Mouse (Mus musculus) cerebellum, adult 8-10 months (tissue): Measurements from ENCODE around the gene Kat8.
"Not testable (repeated sequence)": the region's sequence is repeated elsewhere in the genome, so short reads cannot be mapped to it uniquely, and the experiment has no call there.

Experiments
- DNase-seq: peaks from one replicate; pipeline ENCODE4 v3.0.0; 2022

Gene Kat8

DNA sequence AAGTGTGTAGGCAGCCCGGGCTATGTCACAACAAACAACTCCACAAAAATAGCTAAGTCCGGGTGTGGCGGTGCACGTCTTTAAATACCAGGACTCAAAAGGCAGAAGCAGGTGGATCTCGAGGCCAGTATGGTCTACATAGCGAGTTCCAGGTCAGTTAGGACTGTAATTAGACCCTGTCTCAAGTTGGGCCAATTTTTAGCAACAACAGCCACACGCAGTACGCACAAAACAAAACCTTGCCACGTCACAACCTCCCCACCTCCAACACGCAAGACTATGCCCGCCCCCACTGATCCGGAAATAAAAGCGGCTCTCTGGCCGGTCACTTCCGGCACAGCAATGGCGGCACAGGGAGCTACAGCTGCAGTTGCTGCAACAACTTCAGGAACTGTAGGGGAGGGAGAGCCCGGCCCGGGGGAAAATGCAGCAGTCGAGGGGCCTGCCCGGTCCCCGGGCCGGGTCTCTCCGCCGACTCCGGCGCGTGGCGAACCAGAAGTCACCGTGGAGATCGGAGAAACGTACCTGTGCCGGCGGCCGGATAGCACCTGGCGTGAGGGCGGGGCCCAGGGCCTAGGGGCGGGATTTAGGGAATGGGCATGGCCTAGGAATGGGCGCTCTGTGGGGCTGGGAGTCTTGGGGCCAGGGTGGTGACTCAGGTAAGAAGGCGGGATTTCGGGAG lies at the start of gene Kat8:
Kat8 (plus strand) TSS at position 327 of the 682 bp plus-strand sequence.
- peak; percentile 84 for DNase-seq

DNA sequence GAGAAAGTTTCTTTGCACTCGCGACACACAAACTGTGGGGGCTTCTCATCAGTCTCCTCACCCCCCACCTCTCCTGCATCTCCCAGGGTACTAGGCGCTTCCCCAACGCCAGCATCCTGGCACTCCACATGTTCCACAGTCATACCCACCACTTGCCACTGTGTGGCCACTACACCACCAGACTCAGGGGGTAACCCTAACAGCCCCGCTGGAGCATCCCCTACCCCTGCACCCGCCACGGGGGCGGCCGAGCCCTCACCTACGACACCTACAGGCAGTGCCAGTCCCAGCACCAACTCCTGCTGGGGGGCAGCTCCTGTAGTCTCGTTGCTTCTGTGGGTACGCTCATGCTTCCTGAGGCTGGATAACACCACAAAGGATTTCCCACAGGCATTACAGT lies 45.9 kb upstream of the Kat8 start:
- no peak for DNase-seq

DNA sequence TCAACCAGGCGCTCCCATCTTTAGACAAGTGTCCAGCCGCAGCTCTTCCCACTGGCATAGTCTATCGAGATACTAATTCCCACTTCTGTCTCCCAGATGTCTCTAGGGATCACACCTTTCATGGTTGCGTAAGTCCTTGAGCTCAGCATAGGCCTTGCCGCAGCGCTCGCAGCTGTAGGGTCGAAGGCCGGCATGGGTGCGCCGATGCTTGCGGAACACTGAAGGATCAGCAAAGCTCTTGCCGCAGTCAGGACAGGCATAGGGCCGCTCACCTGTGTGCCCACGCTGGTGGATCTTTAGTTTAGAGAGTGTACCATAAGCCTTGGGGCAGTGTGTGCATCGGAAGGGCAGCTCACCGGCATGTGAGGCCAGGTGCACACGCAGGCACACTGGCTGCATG lies 44.7 kb upstream of the Kat8 start:
- no peak for DNase-seq

DNA sequence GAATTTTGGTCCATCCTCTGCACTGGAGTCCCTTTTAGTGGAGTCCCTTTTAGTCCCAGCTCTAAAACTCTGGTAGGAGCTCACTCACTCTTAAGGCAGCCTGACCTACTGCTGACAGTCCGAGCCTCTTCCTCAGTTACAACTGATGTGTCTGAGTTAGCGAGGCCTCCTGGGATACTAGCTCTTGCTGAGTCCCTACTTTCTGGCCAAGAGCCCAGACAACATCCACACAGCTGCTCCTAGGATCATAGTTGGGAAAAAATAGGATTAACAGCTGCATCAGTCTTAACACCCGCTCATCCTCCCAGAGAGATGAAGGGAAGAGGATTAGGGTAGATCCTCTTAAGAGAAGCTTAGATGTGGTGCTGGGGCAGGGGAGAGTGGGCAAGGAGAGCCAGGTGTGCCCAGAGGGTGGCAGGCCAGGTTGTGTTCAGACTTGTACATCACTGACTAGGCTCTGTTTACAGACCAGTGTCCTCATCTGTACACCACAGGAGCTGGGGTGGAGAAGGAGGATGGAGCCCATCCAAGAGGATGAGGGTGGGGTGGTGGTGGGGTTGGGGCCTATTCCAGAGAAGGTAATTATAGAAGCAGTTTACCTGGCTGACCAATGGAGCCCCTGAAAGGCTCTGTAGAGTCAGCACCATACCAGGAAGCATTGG lies 43.0 kb upstream of the Kat8 start:
- DNase-seq = no peak

DNA sequence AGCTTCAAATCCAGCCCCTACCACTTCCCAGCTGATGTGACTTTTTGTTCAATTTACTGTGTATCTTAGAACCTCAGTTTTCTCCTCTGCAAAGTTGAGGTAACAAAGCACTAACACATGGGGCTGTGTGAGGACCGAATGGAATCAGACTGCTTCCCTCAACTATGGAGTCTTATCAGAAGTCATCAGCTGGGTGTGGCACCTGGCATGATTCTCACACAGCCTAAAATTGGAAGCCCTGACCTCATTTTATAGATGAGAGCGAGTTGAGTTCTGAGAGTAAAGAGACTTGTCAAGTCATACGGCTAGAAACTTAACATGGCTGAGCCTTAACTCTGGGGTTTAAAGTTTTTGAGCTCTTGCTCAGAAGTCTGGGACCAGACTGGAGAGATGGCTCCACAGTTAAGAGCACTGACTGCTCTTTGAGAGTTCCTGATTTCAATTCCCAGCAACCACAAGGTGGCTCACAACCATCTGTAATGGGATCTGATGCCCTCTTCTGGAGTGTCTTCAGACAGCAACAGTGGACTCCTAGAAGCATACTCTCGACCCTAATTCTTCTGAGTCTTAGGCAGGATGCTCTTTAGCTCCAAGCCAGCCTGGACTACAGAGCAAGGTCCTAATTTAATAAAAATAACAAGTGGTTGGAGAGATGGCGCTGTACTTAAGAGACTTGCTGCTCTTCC lies 42.0 kb upstream of the Kat8 start:
- no peak for DNase-seq

DNA sequence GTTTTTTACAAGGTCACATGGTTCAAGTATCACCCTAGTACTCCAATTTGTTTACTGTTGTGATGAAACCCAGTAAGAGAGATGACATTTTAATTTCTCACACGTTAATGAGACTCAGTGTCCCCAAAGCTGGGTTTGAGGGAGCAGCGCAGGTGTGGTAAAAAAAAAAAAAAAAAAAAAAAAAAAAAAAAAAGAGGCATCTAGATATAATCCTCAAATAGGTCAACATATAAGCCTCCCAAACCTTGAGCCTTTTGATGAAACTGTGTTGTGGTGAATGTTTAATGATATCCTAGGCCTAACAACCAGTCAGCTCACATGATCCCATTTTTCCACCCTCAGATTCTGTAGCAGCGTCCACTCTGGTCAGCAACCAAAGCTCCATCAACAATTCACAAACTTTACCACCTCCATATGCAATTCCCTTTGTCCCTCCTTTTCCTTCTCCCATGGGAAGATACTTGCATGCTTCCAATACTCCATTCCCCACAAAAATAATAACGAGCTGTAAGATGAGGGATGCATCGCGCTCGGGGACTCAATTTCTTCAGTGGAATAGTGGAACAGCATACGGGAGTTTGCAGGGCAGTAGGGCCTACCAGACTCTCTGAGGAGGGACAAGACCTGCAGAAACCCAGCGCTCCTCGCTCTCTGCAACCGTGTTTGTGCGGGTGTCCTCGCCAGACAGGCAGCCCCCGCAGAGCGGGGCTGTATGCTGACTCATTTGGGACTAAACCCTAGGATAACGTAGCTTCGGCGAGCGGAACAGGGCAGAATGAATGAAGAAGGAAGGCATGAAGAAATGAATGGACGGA lies 37.3 kb upstream of the Kat8 start:
- DNase-seq = no peak

DNA sequence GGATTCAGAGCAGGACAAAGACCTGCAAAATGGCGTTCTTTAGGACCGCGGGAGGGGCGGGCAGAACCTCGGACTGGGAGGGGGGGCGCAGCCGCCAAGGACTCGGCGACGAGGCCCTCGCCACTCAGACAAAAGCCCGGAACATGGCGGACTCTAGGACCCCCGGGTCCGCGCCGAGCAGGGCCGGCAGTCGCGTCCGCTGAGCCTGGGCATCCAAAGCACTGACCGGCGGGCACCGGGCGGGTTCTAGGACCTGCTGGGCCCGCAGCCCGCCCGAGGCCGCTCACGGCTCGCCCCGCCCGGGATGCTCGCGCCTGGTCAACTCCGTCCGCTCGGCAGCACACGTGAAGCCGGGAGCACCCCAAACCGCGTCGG lies 36.7 kb upstream of the Kat8 start:
- peak; percentile 94 for DNase-seq

DNA sequence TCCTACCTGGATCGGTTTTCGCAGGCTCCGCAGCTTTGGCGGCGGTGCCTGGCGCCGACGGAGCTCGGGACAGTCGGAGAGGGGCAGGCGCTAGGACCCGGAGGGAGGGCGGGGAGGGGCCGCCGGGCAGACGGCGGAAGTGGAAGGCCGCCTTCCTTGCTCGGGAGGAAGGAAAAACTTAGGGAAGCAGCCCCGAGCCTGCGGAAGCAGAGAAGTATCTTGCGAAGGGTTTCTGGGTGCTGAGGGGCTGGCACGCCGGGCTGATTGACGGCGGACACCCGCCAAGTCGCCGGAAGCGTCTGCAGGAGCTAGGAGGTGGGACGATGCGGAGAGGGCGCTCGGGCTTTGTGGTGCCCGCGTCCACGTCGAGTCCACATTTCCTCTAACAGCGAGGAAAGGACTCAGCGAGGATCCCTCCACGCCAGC lies 36.3 kb upstream of the Kat8 start, which contains the start of gene Zfp646:
Zfp646 (plus strand) TSS at position 181 of the 426 bp plus-strand sequence.
- no peak for DNase-seq

DNA sequence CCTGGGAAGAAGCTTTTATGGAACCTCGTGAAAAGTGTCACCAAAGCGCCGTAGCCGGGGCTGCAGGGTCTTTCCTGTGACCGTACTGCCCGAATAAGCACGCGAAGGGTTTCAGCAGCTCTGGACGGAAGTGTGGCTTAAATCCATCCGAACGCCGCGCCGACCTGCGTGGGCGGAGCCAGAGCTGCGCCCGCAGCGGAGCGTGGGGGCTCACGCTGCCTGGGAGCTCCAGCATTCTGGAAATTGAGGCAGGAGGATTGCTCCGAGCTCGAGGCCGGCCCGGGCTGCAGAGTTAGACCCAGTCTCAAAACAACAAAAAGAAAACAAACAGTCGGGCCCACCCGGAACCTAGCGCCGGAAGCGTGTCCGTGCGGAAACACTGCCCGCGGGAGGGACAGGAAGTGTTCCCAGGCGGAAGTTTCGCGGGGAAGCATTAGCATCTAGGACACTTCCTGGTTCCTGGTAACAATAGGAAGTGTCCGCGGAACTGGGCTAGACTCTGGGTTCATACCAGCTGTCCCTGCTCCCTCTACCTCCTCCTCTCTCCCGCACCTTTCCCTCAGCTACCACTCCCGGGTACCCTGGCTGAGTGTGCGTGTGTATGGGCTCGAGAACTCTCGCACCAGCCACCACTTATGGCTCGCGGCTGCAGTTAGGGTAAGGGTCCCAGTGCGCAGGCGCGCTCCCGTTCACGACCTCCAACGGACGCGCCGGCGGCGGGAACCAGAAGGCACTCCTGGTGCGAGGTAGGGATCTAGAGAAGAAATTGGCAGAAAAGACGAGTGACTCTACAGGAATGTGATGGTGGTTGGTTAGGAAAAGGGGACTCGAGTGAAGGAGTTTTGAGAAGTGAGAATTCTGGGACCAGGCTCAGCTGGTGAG lies 35.6 kb upstream of the Kat8 start, which contains the start of gene Zfp668:
Zfp668 (minus strand) TSS at position 362 of the 882 bp plus-strand sequence.
- peak; percentile 88 for DNase-seq

DNA sequence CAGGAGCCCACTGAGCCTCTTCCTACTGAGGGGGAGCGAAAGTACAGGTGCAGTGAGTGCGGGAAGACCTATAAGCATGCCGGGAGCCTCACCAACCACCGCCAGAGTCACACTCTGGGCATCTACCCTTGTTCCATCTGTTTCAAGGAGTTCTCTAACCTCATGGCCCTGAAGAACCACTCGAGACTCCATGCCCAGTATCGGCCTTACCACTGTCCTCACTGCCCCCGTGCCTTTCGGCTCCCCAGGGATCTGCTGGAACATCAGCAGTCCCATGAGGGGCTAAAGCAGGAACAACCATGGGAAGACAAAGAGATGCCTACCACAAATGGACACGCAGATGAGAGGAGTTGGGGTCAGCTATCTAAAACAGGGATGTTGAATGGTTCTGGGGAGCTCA lies 33.0 kb upstream of the Kat8 start:
- DNase-seq = no peak

DNA sequence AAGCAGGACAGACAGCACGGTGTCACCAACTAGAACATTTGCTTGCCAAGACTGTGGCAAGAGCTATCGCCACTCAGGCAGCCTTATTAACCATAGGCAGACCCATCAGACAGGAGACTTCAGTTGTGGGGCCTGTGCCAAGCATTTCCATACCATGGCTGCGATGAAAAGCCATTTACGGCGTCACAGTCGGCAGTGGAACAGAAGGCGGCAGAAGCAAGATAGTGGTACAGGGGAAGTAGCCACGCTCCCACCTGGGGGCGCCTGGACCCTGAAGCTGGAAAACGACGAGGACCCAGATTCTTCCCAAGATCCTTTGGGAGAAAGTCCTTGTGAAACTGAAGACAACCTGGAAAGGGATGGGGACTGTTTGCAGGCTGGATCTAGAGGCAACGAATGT lies 31.9 kb upstream of the Kat8 start:
- DNase-seq = no peak

DNA sequence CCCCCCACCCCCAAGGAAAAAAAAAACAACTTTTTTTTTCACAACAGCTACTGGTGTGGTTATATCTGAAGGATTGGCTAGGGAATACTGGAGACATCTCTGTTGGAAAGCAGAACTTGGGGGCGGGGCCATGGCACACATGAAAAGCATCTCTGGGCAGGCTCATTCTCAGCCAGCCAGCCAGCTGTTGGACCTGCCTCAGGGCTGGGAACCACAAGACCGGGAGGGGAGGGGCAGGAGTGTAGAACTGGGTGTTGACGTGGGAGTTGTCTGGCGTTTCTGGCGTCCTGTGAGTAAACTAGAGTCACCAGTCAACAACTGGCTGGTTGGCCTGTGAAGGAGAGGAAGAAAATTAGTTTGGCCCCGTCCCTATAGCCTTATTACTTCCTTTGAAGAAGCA lies 26.4 kb upstream of the Kat8 start:
- no peak for DNase-seq

DNA sequence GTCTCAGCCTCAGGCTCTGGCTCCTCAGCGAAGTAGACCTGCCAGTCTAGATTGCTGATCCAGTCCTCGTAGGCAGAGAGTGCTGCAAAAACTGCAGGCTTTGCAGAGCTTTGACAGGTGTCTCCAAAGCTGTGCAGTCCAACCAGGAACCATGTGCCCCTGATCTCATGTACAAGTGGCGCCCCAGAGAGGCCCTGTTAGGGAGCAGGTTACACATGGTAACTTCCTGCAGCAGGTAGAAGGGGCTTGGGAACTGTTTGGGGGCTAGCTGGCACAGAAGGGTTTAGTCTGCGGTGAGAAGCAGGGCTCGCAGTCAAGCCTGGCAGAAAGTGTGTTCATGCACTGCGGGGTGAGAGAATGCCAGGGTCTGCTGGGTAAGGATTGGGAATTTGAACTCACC lies 25.8 kb upstream of the Kat8 start:
- no peak for DNase-seq

DNA sequence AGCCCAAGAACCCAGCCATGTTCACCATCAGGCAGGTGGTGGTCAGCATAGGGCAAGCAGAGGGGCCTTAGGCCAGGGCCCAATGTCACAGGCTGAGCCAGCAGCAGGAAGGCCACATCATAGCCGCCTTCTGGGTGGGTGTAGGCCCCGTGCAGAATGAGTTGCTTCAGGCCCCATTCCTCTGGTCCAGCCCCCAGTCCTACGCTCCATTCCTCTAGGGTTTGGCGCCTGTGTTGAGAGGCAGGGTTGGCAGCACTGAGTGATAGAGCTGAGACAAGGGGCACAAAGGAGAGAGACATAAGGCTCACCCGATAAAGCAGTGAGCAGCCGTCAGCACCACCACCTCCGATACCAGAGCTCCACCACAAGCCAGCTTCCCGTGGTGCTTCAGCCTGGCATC lies 25.1 kb upstream of the Kat8 start:
- DNase-seq = no peak

DNA sequence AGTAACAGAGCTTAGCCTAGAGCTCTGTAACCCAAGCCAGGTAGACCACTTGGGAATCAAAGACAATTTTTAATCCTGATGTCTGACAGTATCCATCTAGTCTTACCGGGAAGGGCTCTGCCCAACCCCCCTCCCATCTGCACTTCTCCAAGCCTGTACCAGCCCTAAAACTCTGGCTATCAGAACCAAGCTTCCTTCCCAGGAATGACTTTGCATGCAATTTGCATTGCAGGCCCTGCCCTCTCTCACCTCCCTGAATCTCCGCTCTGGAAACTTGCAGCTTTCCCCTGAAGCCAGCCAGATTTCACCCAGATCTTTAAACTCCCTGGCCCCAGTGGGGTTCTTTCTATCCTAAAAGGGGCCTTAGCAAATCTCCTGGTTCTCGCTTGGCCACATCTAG lies 24.5 kb upstream of the Kat8 start:
- DNase-seq = no peak

DNA sequence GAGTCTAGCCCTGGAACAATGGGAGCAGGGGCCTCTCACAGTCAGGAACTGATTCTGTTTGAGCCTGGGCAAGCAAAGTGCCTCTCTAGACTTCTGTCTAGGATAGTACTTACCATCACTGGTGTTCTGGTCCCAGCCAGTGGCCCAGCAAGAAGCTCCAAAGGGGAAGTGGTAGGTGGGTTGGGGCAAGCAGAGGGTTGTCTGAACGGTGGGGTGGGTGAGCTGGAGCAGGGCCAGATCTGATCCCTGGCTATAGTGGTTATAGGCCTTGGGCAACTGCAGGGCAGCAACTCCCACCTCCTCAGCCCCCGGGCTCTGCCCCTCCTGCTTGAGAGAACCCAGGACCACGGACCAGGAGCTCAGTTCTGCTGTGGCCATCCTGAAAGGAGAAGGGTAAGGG lies 23.5 kb upstream of the Kat8 start:
- DNase-seq = no peak

DNA sequence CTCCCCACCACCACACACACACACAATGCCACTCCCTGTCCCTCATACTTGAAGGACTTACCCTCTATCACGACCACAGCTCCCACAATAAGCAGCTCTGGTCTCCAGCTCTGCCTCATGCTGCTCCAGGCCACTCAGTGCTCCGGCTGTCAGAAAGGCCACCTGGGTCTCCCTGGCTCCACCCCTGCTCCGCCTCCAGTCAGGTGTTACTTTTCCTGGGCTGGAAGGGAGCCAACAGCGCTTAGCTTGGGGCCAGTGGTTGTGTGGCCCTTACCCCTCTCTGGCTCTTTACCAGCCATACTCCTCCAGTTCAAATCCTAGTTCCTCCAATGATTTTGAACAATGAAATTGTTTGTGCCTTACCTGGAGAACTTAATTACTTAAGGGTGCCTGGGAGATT lies 21.5 kb upstream of the Kat8 start, which contains the start of gene Prss53:
Prss53 (minus strand) TSS at position 173 of the 400 bp plus-strand sequence.
- no peak for DNase-seq

DNA sequence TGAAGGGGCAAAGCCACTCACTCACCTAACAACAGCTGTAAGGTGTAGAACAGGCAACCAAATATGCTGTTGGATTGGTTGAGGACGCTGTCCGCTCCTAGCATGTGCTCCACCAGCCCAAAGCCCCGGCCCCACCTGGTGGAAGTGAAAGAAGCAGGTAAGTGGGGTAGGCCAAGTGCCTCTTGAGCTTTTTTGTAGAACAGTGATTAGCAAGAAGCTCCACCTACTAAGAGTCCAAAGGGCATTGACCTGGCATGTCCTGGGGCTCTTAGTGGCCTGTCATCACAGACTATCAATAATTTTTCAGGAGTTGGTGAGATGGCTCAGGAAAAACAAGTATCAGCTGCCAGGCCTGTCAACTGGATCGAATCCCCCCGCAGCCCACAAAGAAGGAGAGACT lies 17.8 kb upstream of the Kat8 start:
- DNase-seq = no peak

DNA sequence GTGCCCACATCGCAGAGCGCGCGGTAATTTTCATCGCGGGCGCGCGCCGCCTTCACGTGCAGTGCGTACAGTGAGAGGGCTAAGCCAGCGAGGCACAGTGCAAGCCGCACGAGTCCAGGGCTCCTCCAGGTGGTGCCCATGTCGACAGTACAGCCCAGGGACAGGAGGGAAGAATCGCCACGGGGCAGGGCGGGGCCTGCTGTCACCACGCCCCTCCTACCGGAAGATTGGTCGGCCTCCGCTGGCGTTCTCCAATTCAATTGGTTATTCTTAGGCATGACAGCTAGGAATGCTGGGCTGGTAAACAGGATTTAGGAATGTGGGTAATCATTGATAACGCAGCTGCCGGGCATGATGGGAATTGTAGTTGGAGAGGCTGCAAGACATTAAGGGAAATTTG lies 16.9 kb upstream of the Kat8 start, which contains the start of the genes Gm21974 and Vkorc1:
Gm21974 (minus strand) TSS at position 13 of the 400 bp plus-strand sequence.
Vkorc1 (minus strand) TSS at position 176 of the 400 bp plus-strand sequence.
- peak; percentile 96 for DNase-seq

DNA sequence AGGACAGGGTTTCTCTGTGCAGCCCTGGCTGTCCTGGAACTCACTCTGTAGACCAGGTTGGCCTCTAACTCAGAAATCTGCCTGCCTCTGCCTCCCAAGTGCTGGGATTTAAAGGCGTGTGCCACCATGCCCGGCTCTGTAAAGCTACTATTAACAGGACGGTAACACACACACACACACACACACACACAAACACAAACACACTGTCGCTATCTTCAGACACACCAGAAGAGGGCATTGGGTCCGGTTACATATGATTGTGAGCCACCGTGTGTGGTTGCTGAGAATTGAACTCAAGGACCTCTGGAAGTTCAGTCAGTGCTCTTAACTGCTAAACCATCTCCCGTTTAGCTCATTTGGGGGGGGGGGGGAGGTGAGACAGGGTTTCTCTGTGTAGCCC lies 16.4 kb upstream of the Kat8 start:
- DNase-seq = not testable (repeated sequence)

DNA sequence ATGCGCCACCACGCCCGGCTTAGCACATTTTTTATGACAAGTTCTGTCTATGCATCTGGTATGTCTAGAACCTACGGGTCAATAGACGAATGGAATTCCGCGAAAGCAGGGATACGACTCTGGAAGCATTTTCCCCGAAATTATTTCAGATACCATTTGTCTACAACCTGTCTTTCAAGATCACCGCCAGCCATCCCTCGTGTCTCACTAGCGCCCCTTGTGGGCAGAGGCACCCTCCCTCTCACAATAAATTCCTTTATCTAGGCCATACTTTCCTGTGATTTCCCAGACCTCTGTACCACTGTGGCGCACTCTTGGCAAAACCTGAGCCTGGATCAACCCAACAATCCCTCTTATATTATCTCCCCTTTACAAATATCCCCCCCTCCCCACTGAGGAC lies 15.9 kb upstream of the Kat8 start:
- peak; percentile 73 for DNase-seq

DNA sequence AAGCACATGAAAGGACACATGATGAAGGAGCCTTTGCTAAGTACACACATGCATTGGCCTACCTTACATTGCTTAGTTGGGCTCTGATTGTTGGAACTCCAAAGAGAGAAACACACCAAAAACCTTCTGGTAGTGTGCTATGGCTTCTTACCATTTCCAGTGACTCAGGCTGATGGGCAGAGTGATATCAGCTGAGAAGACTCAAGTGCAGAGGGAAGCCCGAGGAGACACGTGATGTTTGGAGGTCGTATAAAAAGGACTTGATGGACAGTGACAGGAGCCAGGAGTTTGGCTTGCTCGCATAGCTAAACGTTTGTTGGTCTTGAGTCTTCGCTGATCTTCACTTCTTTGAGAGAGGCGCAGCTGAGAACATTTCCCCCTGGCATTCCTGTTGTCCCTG lies 14.8 kb upstream of the Kat8 start:
- DNase-seq = no peak
